13 mouse cellular contexts compared by ENCODE assay signal in genomic region chr10:121885512-121886218, GRCm38 (mm10).
DNase-seq lines count a peak whose midpoint lies in the region; ATAC-seq and TF ChIP-seq lines count a peak whose summit lies in the region.
"Had no signal": no experiment of that assay in that cellular context is flagged by ENCODE, and none has a peak within 500 bp of the region (broad histone marks: within the 10 kb centered on the region; RNA-seq: fewer than 3 reads in every experiment).

No protein-coding gene starts in this region.

- no peak overlapping the region for H3K4me2 ChIP-seq in kidney, embryonic 15.5 days
- no peak overlapping the region for H3K4me2 ChIP-seq in forebrain, postnatal 0 days (ENCODE audit: low read depth)
- H3K4me2 ChIP-seq in midbrain, embryonic 15.5 days = no peak overlapping the region
- H3K4me2 ChIP-seq in liver, embryonic 11.5 days = no peak overlapping the region

- H3K27me3 ChIP-seq in kidney, embryonic 15.5 days = no peaks in the 10 kb centered on the region
- no peaks in the 10 kb centered on the region for H3K27me3 ChIP-seq in embryonic facial prominence, embryonic 10.5 days (replicated peaks; ENCODE audit: low read depth, poor library complexity, severe bottlenecking)
- no peaks in the 10 kb centered on the region for H3K27me3 ChIP-seq in forebrain, postnatal 0 days (ENCODE audit: insufficient read depth, low read length)
- H3K27me3 ChIP-seq in midbrain, embryonic 15.5 days (replicated peaks) = no peaks in the 10 kb centered on the region
- no peaks in the 10 kb centered on the region for H3K27me3 ChIP-seq in liver, embryonic 11.5 days (replicated peaks; ENCODE audit: control insufficient read depth, insufficient read depth, low read length)

- no peak for DNase-seq in kidney, adult 11 months
- DNase-seq in embryonic facial prominence, embryonic 10.5 days (ENCODE audit: low spot score) = peak; percentile 47
- DNase-seq in forebrain, postnatal 0 days = peak; percentile 27
- no peak for DNase-seq in c-Kit-positive CD71-positive TER-119-positive erythroid progenitor cells, embryonic 14.5 days (ENCODE audit: low spot score)
- no peak for DNase-seq in liver, embryonic 11.5 days (ENCODE audit: low spot score)
- DNase-seq: adrenal gland, postnatal 10 days; cerebellum, adult 11 months; heart, postnatal 4 days; kidney, postnatal 25 days had no signal

- no peaks in the 10 kb centered on the region for H3K9me3 ChIP-seq in kidney, embryonic 15.5 days (replicated peaks)
- no peaks in the 10 kb centered on the region for H3K9me3 ChIP-seq in embryonic facial prominence, embryonic 10.5 days
- no peaks in the 10 kb centered on the region for H3K9me3 ChIP-seq in forebrain, postnatal 0 days (ENCODE audit: low read length)
- no peaks in the 10 kb centered on the region for H3K9me3 ChIP-seq in midbrain, embryonic 15.5 days
- H3K9me3 ChIP-seq in liver, embryonic 11.5 days (ENCODE audit: control insufficient read depth, low read length) = no peaks in the 10 kb centered on the region

- whole genome bisulfite sequencing in kidney, embryonic 15.5 days = 21% methylated on average over 9 of the region's 9 CpGs
- WGBS in embryonic facial prominence, embryonic 10.5 days = 13% methylated on average over 9 of the region's 9 CpGs
- WGBS in forebrain, postnatal 0 days = 17% methylated on average over 9 of the region's 9 CpGs
- 11% methylated on average over 9 of the region's 9 CpGs for WGBS in midbrain, embryonic 15.5 days
- WGBS in liver, embryonic 11.5 days = 41% methylated on average over 9 of the region's 9 CpGs

- H3K9ac ChIP-seq in kidney, embryonic 15.5 days = no peak overlapping the region
- no peak overlapping the region for H3K9ac ChIP-seq in forebrain, postnatal 0 days
- H3K9ac ChIP-seq in midbrain, embryonic 15.5 days = no peak overlapping the region
- no peak overlapping the region for H3K9ac ChIP-seq in liver, embryonic 11.5 days (ENCODE audit: low read depth, low read length)

- no peak for TF ChIP-seq CTCF in forebrain, postnatal 0 days (IDR thresholded peaks at IDR 0.05; ENCODE audit: low read depth)

- H3K4me1 ChIP-seq in kidney, embryonic 15.5 days = peaks cover 27% of the 10 kb centered on the region
- H3K4me1 ChIP-seq in embryonic facial prominence, embryonic 10.5 days = peaks cover 35% of the 10 kb centered on the region
- H3K4me1 ChIP-seq in forebrain, postnatal 0 days (ENCODE audit: insufficient read depth) = peaks cover 7% of the 10 kb centered on the region
- peaks cover 54% of the 10 kb centered on the region for H3K4me1 ChIP-seq in midbrain, embryonic 15.5 days
- H3K4me1 ChIP-seq in liver, embryonic 11.5 days (replicated peaks; ENCODE audit: control insufficient read depth, insufficient read depth, low read length) = no peaks in the 10 kb centered on the region; the same call in 1 of the 2 replicates

- H3K36me3 ChIP-seq in kidney, embryonic 15.5 days = no peaks in the 10 kb centered on the region
- no peaks in the 10 kb centered on the region for H3K36me3 ChIP-seq in embryonic facial prominence, embryonic 10.5 days (replicated peaks)
- H3K36me3 ChIP-seq in forebrain, postnatal 0 days (ENCODE audit: insufficient read depth) = no peaks in the 10 kb centered on the region
- no peaks in the 10 kb centered on the region for H3K36me3 ChIP-seq in midbrain, embryonic 15.5 days (replicated peaks)
- no peaks in the 10 kb centered on the region for H3K36me3 ChIP-seq in liver, embryonic 11.5 days (ENCODE audit: control insufficient read depth, insufficient read depth, low read length)

- no peak; the same call in 1 of the 2 replicates for ATAC-seq in kidney, embryonic 15.5 days (replicated peaks; ENCODE audit: low FRiP score)
- no peak for ATAC-seq in forebrain, postnatal 0 days
- no peak; the same call in 1 of the 2 replicates for ATAC-seq in midbrain, embryonic 15.5 days (replicated peaks)
- ATAC-seq in liver, embryonic 11.5 days (replicated peaks; ENCODE audit: low FRiP score) = no peak
- ATAC-seq in activated CD4-positive, CD25-positive, alpha-beta regulatory T cell, adult 4 months = no peak

- H3K4me3 ChIP-seq in kidney, embryonic 15.5 days (replicated peaks) = no peak overlapping the region
- H3K4me3 ChIP-seq in embryonic facial prominence, embryonic 10.5 days = no peak overlapping the region
- H3K4me3 ChIP-seq in forebrain, postnatal 0 days (ENCODE audit: low read depth, low read length) = no peak overlapping the region
- no peak overlapping the region for H3K4me3 ChIP-seq in midbrain, embryonic 15.5 days
- H3K4me3 ChIP-seq in liver, embryonic 11.5 days (ENCODE audit: low read depth, low read length) = no peak overlapping the region
- H3K4me3 ChIP-seq: erythroblast, embryonic 14.5 days had no signal

- H3K27ac ChIP-seq in kidney, embryonic 15.5 days = peak overlapping the region; percentile 45; the same call in 1 of the 2 replicates
- H3K27ac ChIP-seq in embryonic facial prominence, embryonic 10.5 days (replicated peaks) = peak overlapping the region; percentile 67
- no peak overlapping the region; the same call in 1 of the 2 replicates for H3K27ac ChIP-seq in forebrain, postnatal 0 days (ENCODE audit: low read depth, low read length)
- peak overlapping the region; percentile 55 for H3K27ac ChIP-seq in midbrain, embryonic 15.5 days
- H3K27ac ChIP-seq in liver, embryonic 11.5 days (ENCODE audit: low read depth, low read length) = no peak overlapping the region

Comparison
In these comparisons a context has a peak if more than half of its experiments do, and no peak if none do; other contexts are left out.
1. H3K27ac ChIP-seq: peak in kidney, embryonic 15.5 days (single experiment), embryonic facial prominence, embryonic 10.5 days (single experiment) and midbrain, embryonic 15.5 days (single experiment); none in forebrain, postnatal 0 days (single experiment) and liver, embryonic 11.5 days (single experiment).
2. DNase-seq: peak in embryonic facial prominence, embryonic 10.5 days (single experiment) and forebrain, postnatal 0 days (single experiment); none in kidney, adult 11 months (single experiment), c-Kit-positive CD71-positive TER-119-positive erythroid progenitor cells, embryonic 14.5 days (single experiment) and liver, embryonic 11.5 days (single experiment).